Mouse (Mus musculus) urinary bladder, postnatal 25 days (tissue): ENCODE measurements around the gene Nol12.

Source experiments
- DNase-seq: peaks from one replicate; pipeline ENCODE4 v3.0.0; 2022; ENCODE audit warnings: low spot score

Gene Nol12

DNA sequence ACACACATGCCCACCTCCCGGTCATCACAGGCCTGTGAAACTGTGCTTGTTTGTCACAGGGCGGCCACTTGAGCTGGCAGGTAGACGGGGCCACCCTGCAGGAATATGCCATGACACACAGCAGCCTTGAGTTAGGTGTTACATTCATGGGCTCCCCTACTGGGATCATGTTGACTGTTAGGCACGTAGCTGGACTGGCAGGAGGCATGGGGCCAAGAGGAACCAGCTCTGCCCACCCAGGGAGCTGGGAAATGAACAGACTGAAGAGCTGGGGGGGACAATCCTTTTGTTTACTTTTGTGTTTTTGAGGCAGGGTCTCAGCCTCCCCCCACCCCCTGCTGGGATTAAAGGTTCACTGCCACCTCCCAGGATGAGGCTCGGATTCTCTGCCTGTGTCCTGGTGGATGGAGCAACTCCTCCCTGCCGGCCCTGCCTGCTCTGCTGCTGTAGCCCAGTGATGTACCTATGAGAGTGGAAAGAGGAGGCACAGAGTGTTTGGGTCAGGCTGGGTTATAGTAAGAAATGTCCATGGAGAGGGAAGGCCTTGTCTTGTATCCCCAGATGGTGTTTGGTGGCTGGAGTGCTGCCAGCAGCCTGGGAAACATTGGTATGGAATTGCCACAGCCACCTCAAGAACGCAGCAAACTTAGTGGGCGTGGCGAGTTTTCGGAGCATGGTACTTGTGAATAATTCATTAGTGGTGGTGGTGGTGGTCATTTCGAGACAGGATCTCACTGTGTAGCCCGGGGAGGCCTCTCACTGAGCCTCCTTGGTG, 18.5 kb upstream of the Nol12 start:
- no peak for DNase-seq

DNA sequence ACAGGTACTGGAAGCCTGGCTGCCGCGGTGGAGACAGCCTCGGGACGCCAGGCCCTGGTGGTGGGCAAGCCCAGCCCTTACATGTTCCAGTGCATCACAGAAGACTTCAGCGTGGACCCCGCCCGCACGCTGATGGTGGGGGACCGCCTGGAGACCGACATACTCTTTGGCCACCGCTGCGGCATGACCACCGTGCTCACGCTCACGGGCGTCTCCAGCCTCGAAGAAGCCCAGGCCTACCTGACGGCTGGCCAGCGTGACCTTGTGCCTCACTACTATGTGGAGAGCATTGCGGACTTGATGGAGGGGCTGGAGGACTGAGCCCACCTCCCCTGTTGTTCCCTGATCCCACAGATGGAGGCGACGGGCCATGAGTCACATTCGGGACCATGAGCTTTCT, 16.6 kb upstream of the Nol12 start:
- no peak for DNase-seq

DNA sequence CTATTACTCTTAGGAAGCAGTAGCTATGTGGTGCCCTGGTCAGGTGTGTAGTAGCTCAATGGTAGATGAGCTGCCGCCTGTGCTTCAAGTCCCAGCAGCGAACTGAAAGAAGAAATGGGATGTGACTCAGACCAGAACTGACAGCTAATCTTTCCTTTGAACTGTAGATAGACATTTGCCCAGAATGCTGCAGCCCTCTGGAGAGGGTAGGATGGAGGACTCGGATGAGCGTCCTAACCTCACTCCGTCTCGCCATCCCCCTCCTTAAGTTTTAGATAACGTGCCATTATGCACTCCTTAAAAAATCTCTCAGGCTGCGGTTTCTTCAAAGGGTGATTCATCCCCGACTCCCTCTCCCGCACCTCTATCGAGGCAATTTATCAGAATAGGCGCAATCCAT, 14.8 kb upstream of the Nol12 start:
- DNase-seq = no peak

DNA sequence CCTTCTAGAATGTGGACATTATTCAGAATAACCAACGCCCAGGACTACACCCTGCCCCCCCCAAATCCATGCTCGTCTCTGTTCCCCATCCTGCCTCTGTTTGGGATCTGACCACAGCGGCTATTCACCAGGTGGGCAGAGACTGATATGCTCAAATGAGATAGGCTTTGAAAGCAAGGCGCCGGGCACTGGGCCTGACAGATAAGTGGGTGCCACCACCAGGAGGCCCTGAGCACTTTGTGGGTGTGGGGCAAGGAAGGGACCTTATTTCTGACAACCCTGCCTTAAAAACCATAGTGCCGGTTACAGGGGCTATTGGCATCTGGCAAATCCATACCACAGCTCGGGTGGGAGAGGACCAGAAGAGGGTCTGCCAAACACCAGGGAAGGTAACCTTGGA, 12.0 kb upstream of the Nol12 start:
- DNase-seq = no peak

DNA sequence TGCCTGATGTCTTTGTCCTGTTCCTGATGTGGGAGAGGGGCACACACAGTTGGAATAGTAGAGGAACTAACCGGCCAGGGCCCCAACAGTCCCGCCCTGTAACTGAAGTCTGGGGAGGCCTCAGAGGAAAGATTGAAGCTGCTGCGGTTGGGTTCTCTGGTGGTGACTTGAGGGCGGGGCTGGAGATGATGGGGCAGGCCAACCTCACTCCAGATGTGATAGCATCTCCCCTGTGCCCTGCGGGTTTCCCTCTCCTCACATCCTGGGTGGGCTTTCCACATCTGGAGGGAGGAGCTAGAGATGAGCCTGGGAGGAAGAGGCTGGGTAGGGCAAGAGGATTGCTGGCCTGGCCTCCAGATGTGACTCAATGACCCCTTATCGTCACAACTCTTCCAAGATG, 11.1 kb upstream of the Nol12 start:
- DNase-seq = no peak

DNA sequence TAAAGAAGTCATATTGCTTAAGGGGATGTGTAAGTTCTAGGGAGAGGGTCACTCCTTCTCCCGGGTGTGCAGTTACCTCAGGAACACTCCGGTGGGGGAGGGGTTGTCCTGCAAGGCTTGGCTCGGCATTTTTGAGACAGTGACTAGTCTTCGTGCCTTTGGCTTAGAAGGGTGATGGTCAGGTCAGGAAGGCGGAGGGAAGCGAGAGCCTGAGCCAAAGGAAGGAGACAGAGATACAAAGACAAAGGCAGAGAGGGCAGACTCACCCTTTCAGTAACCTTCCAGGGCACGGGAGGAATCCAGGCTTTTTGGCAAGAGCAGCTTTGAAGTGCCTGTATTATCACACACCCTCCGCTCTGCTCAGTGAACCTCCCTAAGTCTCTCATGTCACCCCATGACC, 9.6 kb upstream of the Nol12 start:
- DNase-seq = no peak

DNA sequence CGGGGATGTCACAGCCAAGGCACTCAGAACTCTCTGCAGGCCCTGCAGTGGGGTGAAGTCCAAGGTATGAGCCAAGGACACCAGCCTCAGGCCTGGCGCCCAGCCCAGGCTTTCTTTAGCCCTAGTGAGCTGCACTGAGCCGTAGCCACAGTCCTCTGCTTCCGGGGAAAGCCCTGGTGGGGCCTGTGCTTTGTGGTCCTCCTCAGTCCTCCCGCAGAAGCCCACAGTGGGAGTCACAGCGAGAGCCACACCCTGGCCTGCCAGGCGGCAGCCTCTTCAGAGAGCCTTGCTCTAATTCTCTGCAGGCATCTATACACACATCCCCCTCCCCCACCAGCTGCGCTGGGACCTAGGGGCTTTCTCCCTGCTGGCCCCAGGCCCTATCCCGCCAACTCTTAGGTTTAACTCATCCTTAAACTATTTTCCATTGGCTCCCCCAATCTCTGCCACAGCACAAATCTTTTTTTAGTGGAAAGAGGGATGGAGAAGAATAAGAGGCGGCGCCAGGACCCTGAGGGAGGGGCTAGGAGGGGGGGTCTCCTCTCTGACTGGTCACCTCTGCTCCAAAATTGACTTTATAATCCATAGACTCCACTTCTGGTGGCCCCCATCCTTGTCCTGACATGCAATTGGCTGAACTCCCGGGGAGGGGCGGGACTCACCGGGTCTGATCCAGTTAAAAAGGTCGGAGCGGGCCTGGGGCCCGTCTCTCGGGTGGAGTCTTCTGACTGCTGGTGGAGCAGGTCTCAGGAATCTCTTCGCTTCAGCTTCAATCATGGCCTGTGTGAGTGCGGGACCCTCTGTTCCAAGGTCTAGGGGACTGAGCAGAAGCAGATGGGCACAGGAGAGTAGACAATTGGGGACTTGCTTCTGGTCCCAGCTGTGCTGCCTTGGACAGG, 8.5 kb upstream of the Nol12 start, which contains the start of gene Lgals1:
TSS of gene Lgals1 (plus strand) at position 705 of the 899 bp plus-strand sequence.
- DNase-seq = peak; percentile 81

DNA sequence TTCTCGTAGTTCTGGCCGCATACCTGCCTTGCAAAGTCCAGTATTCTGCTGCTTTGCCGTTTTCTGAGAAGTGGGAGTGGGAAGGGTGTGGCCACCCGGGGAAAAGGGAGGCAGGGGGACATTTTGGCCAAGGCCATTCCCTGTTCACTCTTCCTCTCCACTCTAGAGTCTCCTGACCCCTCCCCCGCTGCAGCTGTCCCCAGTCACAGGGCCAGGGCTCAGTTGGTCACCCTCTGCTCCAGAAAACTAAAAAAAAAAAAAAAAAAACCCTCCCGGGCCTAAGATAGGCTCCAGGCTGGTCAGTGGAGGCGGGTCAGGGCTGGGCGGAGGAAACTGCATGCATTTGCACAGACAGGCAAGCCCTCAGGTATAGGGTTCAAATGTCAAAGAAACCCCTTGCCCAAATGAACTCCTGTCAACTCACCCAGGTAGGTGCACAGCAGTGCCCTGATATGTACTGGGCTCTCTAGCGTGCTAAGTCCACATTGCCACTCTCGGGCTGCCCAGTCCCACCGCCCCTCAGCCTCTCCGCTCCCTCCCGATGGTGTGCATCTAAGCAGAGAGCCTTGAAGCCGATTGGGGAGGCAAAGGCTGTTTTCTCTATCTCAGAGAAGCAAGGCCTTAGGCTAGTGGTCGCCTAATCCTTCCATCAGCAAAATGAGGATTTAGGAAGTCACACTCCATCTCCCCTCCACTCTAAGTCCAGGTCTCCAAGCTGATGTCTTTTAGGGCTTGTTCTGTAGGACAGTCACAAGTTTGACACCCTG, 7.5 kb upstream of the Nol12 start:
- DNase-seq = no peak

DNA sequence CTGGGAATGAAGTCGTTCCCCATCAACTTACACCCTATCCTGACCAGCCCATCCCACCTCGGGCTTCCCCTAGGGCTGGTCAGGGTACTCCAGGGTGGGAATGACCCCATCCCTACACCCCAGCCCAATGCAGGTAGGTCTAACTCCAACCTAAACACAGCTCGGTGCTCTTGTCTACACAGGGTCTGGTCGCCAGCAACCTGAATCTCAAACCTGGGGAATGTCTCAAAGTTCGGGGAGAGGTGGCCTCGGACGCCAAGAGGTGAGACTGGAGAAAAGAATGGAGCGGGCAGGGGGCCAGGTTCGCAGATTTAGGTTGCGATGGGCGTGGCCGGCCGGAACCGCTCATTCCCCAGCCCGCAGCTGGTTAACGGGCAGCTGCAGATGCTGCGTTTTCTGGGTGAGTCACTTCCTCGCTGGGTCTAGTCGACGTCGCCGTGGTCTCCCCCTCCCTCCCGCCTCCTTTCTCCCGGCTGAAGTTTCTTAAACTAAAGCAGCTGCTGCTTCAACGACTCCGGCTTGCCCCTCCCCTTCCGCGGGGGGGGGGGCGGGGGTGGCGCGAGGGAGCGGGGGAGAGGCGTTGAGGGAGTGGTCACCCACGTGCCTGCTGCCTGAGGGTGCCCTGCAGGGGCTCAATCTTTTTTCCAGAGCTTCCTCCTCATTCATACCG, 6.8 kb upstream of the Nol12 start:
- DNase-seq = peak; percentile 43

DNA sequence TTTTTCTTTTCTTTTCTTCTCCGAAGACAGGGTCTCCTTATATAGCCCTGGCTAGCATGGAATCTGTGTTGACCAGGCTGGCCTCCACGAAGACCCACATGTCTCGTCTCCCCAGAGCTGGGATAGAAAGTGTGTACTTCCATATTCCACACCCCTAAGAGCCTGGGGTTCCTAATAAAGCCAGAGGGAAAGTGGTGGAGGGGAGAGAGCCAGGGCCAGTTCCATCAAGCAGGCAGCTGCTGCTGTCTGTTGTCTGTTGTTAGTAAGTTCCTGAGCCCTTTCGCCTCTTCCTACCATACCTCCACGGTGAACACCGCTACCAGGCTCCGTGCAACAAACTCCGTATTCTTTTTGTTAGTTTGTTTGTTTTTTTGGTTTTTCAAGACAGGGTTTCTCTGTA, 6.2 kb upstream of the Nol12 start:
- no peak for DNase-seq

DNA sequence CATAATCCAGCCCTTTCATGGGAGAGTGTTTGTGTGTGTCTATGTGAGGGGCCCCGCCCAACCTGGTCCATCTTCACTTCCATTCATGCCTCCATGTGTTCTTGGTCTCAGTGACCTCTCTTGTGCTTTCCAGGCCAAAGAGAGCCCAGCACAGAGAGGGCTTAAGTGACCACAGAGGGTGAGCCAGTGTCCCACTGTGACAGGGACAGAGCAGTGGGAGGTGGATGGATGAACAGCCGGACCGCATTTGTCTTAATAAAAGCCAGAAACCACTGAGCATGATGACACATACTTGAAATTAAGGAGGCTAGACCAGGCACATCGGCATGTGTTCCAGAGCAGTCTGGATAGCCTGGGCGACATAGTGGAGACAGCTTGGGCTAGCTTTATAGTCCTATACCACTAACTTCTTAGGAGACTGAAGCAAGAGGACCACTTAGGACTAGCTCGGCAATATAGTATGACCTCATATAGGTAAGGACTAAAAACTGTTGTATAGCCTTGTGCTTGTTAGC, 4.5 kb upstream of the Nol12 start:
- DNase-seq = no peak

DNA sequence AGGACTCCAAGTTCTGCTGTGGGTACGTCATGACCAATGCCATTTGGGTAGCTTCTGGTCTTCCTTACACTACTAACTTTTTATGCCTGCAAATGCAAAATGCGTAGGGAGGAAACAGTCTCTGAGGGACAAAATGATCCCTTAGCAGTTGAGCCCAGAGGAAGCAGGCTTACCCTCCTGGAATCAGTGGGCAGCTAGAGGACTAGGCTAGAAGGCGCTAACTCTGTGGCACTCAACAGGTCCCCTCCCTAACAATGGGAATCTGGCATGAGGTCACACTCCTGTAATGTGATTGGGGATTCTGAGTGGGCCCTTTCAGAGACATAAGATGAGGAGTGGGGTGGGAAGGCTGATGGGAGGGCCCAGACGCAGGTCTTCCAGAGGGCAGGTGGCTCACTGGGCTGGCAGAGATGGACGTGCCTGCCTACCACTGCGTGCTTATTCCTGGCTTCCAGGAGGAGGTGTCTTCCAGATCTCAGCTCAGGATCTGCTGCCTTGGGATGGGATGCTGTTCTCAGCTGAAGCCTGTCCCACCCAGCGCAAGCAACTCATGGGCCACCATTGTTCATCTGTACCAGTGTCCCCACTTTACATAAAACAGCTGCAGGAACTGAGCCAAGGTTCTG, 3.8 kb upstream of the Nol12 start:
- DNase-seq = no peak

DNA sequence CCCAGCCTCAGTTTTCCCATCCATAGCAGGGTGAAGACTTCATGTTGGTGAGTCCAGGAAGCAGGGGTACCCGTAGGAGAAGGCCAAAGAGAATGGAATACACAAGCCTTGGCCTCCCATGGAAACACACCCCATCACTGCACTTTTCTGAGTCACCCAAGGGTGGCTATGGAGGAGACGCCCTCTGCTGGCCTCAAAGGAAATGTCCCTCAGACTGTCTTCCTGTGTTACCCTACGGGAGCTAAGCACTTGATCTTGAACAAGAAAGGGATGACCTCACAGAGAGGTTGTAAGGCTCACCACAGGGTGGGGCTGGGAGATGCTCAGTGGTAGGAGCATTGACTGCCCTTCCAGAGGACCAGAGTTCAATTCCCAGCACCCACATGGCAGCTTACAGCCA, 3.2 kb upstream of the Nol12 start:
- DNase-seq = peak; percentile 39

DNA sequence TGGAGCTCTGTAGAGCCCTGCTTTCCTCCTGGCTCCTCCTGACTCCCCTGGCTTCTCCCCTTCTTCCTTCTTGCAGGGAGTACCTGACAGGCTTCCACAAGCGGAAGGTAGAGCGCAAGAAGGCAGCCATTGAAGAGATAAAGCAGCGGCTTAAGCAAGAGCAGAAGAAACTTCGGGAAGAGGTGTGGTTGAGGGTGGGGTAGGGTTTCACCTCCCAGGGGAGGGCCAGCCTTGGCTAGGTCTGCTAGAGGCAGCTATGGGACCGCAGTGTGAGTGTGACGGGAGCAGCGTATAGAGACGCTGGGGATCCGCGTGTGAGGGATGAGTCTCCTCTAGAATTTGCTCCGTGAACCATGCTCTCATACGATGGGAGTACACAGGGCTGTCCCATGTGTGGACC, 1.7 kb downstream of the Nol12 start:
- DNase-seq = no peak

DNA sequence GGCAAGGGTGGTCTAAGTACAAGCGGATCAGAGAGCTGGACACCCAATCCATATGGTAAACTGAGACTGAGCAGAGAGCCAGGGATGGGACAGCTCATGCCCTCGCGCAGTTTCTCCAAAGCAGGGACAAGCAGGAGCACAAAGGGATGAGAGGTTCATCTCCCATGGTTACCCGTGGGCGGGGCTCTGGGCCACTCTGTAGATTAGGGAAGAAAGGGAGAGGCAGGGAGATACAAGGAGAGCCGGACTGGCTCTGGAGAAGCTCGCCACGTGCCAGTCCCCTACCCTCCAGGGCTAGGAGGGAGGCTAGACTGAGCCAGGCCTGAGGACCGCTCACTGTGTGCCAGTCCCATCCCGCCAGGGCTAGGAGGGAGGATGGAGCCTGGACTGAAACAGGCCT, 2.6 kb downstream of the Nol12 start:
- no peak for DNase-seq

DNA sequence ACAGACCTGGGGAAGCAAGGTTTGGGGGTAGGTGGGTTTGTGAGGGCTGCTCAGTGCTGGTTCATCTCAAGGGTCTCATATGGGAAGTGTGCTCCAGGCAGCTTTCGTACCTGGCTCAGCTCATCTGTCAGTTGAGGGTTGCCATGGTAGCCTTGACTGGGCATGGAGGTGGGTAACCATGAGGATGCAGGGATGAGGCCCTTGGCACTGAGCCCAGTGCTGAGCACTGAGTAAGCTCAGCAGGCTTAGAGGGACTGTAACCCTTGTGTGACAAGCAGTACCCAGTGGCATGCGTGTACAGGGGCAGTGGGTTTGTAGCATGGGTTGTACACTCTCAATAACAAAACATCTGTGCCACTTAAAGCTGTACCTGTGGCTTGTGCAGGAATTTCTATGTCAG, 3.2 kb downstream of the Nol12 start:
- DNase-seq = no peak

DNA sequence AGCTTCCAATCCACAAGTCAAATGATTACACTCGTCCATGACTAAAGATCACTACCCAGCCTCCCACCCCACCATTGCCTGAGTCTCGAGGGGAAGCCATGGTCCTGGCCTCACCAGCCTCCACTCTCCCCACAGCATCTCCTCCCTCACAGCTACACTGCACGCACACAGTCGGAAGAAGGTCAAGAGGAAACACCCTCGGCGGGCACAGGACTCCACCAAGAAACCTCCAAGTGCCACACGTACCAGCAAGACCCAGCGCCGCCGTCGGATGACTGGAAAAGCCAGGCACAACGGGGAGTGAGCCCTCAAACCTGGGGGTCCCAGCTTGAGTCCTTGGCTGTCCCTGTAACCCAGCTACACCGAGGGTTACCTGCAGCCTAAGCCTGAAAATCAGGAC, 5.6 kb downstream of the Nol12 start:
- DNase-seq = no peak

DNA sequence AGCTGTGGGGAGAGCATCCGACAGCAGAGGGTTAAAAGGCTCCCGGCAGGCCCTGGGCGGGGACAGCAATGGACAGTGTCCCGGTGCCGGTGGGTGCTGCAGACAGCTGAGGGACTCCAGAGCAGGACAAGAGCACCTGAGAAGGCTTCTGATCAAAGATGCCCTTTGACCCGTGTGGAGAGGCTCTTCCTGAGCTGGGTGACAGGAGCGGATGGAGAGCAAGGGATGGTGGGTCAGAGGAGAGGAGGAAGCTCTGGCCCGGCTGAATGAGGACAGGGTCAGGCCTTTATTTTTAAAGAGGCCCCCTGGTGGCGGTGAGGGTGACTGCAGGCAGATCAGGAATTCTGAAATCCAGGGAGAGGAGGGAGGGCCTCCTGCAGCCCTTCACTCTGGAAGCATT, 7.9 kb downstream of the Nol12 start:
- peak; percentile 73 for DNase-seq

DNA sequence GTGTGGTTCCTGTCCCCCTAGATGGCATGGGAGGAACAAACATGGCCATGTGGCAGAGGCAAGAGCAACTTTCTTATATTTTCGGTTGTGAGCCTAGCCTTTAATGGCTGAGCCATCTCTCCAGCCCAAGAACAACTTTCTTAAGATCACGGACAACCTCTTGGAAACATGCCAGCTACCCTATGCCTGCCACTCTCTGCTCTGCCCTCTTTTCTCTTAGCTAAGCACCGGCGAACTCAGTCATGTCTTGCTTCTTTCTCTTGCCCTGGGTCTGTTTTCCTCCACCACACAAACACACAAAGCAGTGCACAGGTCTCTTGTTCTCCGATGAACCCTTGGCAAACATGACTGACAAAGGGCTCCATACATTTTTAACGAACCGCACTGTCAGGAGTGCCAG, 11.5 kb downstream of the Nol12 start:
- DNase-seq = no peak

DNA sequence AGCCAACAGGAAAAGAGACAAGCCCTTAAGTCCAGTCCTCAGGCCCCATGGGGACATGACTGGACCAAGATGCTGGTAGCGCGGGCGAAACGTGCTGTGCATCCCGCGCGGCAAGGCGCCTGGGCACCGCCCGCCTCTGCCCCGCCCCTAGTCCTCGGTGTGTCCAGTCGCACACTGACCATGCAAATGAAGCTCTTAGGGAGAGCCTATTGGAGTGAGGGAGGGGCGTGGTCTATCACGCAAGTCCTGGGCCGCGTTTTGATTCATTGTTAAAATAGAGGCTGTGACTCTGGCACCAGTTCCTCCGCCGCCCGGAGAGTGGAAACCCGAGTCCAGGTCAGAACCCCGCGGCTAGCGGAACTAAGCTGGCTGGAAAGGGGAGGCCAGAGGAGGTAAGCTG, 12.9 kb downstream of the Nol12 start, which contains the start of gene Triobp:
TSS of gene Triobp (plus strand) at position 68 of the 400 bp plus-strand sequence.
- DNase-seq = peak; percentile 72

DNA sequence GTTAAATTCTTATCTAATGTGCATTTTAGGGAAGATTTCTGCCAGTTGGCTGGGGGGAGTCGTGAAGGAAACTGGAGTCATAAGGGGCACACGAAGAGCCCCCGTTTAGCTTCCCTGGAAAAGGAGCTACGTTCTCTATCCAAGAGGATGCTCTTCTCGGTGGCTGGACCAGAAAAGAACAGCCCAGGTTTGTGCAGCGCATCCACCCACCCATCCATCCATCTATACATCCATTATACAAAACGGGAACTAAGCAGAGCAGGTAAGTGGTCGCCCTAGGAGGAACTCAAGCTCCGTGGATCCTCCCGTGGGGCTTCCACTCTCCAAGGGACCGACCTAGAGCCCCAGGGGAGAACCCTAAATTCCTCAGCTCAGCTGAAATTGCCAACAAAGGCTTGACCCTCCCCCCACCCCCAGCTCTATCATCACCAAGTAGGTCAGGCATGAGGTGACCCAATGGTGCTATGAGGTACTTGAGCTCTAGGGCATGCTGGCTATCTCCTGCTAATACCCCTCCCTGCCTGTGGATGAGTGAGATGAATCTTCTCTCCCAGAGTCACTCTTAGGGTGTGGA, 13.5 kb downstream of the Nol12 start:
- no peak for DNase-seq
